Mouse (Mus musculus) gastrocnemius, postnatal 10 days (tissue): ENCODE results near the gene Kif14. TPM values are rescaled to one million over a fixed set of nuclear protein-coding genes. Genes with fewer than 3 reads are reported as not detected.

ENCODE experiments used
- DNase-seq: peaks from one replicate; pipeline ENCODE4 v3.0.0; 2021; ENCODE audit warnings: mixed read lengths
- long read RNA-seq, 2 experiments: library from polyadenylated mRNA; stranded (forward); transcript quantifications; one replicate each; pipeline ENCODE4 v2.0.0; 2021
- total RNA-seq, 2 experiments: library from RNA; stranded (reverse); gene quantifications; 2 replicates each; pipeline ENCODE4 v1.2.3; 2021

The Kif14 gene
- 1 to 10 TPM; 1.7 to 2.6 TPM for total RNA-seq
- long read RNA-seq, experiment 1, partial matches to known transcripts: 0 of 1 reads
- long read RNA-seq, experiment 1, other reads (novel, unspliced or antisense): 1 of 1 reads
- long read RNA-seq, experiment 2: 0 reads

DNA sequence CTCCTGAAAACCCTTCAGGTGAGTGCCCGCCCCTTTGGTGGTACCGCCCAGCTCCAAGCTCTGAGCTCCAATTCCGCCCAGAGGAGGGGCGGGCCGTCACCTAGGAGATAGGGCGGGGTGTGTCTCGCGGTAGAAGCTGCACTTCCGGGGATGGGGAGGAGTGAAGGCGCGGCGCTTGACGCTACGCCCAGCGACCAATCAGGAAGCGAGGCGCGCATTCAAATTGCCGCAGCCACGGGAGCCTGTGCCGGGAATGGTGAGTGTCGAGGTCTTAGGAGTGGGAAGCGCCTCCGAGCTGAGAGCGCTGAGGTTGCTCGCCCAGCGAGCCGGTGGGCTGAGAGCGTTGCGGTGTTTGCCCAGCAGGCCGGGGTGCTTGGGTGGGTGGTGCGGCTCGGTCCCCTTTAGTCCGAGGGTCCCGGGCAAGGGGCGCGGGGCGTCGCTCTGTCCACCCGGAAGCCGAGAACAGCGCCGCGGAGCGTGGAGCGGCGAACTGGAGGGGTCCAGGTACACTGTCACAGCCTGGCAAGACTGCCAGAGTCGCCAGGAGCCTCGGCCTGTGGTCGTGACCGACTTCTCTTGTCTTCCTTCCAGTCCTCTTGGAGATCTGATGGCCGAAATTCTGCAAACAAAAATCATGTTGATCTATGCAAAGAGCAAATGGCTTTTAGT is at the start of gene Kif14:
Gene Kif14 (plus strand): TSS at position 201 of the 669 bp plus-strand sequence.
- peak; percentile 93 for DNase-seq

DNA sequence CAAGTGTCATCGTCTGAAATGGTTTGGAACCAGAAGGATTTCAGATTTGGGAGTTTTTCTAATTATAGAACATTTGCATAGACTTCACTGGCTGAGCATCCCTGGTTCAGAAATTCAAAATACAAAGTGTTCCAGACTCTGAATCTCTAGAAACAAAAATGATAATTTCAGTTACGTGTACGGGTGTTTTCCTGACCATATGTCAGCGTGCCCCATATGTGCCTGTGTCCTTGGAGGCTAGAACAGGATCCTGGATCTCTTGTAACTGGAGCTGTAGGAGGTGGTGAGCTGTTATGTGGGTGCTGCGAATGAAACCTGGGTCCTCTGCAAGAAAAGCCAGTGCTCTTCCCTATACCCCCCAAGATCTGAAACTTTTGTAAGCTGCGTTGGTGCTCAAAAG is 47.8 kb upstream of the Kif14 start:
- DNase-seq: no peak

GRCm38 (mm10) chr1:136427166-136427969 is 38.8 kb upstream of the Kif14 start:
- no peak for DNase-seq

GRCm38 (mm10) chr1:136428981-136429380 is 37.2 kb upstream of the Kif14 start:
- DNase-seq: no peak

- DNase-seq: no peak
These were observed 35.9 kb upstream of the Kif14 start for GRCm38 (mm10) chr1:136430126-136430818.

DNA sequence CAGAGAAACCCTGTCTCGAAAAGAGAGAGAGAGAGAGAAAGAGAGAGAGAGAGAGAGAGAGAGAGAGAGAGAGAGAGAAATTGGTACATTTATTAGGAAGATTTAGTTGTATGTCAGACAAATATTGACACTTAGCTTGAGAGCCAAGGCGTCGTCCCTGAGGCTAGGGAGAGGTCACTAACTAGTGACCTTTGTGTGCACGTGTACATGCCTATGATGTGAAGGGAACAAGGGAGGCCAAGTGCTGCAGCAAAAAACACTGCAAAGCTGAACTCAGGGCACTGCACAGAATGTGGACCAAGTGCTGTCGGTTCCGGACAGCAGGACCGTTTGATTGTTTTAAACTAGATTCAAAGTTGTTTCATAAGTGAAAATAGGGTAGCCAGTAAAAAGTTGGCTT is 25.4 kb upstream of the Kif14 start:
- DNase-seq: no peak

- DNase-seq: no peak
These were observed 23.3 kb upstream of the Kif14 start for GRCm38 (mm10) chr1:136442809-136443208.

DNA sequence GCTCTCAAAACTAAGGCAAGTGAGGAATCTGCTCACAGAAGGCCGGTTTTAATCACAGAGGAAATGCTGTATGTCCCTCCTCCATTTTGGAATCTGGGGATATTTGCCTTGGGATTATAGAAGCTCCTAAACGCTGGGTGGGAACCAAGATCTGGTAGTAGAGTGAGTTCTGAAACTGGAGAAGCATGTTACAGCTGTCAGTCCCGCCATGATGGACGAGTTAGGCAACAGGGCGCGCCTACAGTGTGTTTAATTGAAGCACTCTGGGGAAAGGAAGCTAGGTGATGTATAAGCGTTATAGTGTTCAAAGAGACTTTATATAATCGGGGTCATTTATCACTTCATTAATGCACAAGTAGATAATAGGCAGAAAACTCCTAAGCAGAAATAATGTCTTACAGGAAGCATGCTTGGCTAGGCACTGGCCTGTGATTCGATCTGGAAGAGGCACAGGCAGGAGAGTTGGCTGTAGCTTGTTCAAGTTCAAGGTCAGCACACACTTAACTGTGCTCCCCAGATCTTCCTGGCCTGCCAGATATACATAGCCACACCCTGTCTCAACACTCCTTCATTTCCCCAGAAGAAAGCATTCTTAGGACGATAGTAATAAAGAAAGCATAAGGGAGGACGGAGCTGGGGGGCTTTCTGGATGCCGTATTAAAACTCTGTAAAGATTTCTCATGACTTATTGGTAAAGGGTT is 21.4 kb upstream of the Kif14 start:
- DNase-seq: no peak

- DNase-seq: no peak
These were observed 19.2 kb upstream of the Kif14 start for GRCm38 (mm10) chr1:136446933-136447332.

DNA sequence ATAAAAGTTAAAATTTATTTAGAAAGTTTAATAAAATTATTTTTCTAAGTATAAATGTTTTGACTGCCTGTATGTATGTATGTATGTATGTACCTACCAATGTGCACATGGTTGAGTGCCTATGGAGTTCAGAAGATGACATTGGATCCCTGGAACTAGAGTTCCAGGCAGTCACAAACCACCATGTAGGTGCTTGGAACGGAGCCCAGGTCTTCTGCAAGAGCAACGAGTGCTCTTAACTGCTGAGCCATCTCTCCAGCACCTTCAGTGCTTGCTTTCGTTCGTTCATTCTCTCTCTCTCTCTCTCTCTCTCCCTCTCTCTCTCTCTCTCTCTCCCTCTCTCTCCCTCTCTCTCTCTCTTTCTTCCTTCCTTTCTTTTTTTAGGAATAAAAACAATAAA is 18.8 kb upstream of the Kif14 start:
- DNase-seq: no peak

- no peak for DNase-seq
These were observed 16.6 kb upstream of the Kif14 start for GRCm38 (mm10) chr1:136449541-136449940.

- no peak for DNase-seq
These were observed 15.9 kb upstream of the Kif14 start for GRCm38 (mm10) chr1:136450206-136450605.

DNA sequence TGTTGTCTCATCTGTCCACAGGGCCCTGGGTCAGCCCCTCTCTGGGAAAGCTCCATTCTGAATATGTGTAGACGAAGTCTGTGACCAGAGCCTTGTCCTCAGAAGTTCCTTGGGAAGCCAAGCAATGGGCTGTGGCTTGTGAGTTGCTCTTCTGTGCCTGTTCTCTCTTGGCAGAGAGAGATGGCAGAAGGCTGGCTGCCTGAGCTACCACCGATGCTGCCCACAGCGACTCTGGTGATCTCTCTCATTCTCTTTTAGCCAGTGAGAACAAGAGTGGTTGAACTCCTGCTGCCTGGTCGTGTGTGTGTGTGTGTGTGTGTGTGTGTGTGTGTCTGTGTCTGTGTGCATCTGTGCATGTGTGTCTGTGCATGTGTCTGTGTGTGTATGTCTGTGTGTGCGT is 13.7 kb upstream of the Kif14 start:
- no peak for DNase-seq

GRCm38 (mm10) chr1:136455756-136456585 is 10.2 kb upstream of the Kif14 start:
- DNase-seq: no peak

- no peak for DNase-seq
These were observed 9.4 kb upstream of the Kif14 start for GRCm38 (mm10) chr1:136456741-136457140.

- no peak for DNase-seq
These were observed 8.7 kb upstream of the Kif14 start for GRCm38 (mm10) chr1:136457403-136457802.

- no peak for DNase-seq
These were observed 7.4 kb upstream of the Kif14 start for GRCm38 (mm10) chr1:136458691-136459245.

- no peak for DNase-seq
These were observed 3.7 kb upstream of the Kif14 start for GRCm38 (mm10) chr1:136462443-136462842.

DNA sequence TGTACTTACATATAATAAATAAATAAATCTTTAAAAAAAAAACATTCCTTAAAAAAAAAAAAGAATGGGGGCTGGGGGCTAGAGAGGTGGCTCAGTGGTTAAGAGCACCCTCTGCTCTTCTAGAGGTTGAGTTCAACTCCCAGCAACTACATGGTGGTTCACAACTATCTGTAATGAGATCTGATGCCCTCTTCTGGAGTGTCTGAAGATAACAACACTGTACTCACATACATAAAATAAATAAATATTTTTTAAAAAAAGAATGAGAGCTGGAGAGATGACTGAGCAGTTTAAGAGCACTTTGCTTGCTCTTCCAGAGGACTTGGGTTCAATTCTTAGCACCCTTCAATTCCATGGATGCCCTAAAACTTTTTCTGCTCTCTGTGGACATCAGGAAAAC is 975 bp upstream of the Kif14 start:
- no peak for DNase-seq

DNA sequence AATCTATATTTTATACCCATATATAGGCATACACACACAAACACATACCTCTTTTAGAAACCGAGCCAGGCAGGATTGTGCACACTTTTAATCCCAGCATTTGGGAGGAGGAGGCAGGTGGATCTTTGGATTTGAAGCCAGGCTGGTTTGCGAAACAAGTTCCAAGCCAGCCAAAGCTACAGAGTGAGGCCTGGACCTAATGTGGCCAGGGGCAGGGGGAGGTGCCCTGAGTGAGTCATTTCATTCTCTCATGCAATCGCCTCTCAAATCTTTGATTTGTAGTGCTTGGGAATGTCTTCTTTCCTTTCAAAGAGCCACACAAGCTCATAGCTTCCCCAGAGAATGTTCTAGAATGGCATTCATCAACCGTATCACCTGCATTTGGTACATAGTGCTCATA is 3.3 kb downstream of the Kif14 start:
- DNase-seq: no peak

DNA sequence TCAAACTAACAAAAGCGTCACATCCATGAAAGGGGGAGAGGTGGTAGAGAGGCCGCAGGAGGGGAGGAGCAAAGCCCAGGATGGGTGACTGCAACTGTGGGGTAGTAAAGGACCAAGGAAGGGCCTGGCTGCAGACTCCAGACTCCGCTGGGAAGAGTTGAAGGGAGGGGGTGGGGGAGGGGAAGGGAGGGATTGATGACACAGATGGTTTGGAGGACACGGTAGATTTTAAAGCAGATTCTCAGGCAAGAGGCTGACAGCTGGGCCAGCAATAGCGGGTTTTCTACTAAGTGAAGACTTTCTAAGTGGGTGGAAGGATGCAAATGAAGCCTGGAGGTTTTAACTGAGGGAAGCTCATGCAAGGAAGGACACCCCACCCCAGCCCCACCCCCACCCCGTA is 4.3 kb downstream of the Kif14 start:
- DNase-seq: no peak
